Mouse (Mus musculus): ENCODE measurements at regions not wholly inside any gene's neighbourhood (a gene's known extent, or its start where the extent isn't known, plus 50 kb on each side); places are given as distances from the start of the nearest gene placed in this dataset.

- no peak for TF ChIP-seq POLR2A (IDR thresholded peaks at IDR 0.05; ENCODE audit: control insufficient read depth, extremely low read depth, insufficient read depth, low read length, poor library complexity)
- no peak for TF ChIP-seq CTCF (IDR thresholded peaks at IDR 0.05; ENCODE audit: borderline replicate concordance, control insufficient read depth, extremely low read depth, insufficient read depth, low read length, poor library complexity)
These were observed 143.5 kb upstream of the Serp2 start for GRCm38 (mm10) chr14:76700190-76700589.

Measured in thymus, adult 2 months (tissue).